8 mouse cellular contexts compared by ENCODE assay signal in the genomic region with DNA sequence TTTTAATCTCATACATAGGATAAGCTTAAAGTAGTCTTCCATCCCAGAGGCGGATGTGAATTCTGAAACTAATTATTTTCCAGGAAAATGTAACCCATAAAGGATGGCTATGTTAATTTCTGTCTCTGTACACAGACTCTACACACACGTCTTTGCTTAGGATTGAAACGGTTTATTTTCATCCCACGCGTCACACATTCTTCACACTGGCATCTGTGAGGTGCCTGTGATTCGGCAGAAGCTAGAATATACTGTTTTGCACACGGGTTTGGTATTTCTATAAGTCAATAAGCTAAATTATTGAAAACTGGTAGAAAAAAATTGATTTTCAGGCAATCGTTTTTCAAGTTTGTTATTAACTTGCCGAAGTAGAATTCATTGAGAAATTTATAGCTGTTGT. TPM values are rescaled to one million over a fixed set of nuclear protein-coding genes. Genes with fewer than 3 reads are reported as not detected.
DNase-seq lines count a peak whose midpoint lies in the region; ATAC-seq lines count a peak whose summit lies in the region.

No protein-coding gene starts in this region.

- ATAC-seq in heart, embryonic 15.5 days (replicated peaks; ENCODE audit: insufficient number of reproducible peaks, insufficient read depth, low FRiP score, low read depth), result no peak
- no peak for ATAC-seq in hindbrain, embryonic 13.5 days (ENCODE audit: low FRiP score)

- no peak for DNase-seq in heart, adult 18-20 months
- DNase-seq in midbrain, embryonic 10.5 days (ENCODE audit: low spot score), result no peak
- DNase-seq in gastrocnemius, postnatal 10 days, result no peak
- DNase-seq in cerebellum, postnatal 4 days (ENCODE audit: low spot score in 2 of 2), result no peak
- DNase-seq in adrenal gland, adult 8-10 months, result no peak

- 43% methylated on average over 9 of the region's 9 CpGs for whole genome bisulfite sequencing in heart, embryonic 15.5 days
- 32% methylated on average over 9 of the region's 9 CpGs for WGBS in hindbrain, embryonic 13.5 days
- WGBS in midbrain, embryonic 10.5 days, result 47% methylated on average over 9 of the region's 9 CpGs

- no peak overlapping the region for H3K9ac ChIP-seq in heart, embryonic 15.5 days
- peak overlapping the region; percentile 98; the same call in 1 of the 2 replicates for H3K9ac ChIP-seq in hindbrain, embryonic 13.5 days

- no peak overlapping the region for H3K27ac ChIP-seq in heart, embryonic 15.5 days
- no peak overlapping the region for H3K27ac ChIP-seq in brown adipose tissue, adult 24 weeks (replicated peaks; ENCODE audit: low read depth, low read length)
- H3K27ac ChIP-seq in hindbrain, embryonic 13.5 days, result peak overlapping the region; percentile 99
- H3K27ac ChIP-seq in midbrain, embryonic 10.5 days (replicated peaks), result peak overlapping the region; percentile 99

- no peaks in the 10 kb centered on the region for H3K27me3 ChIP-seq in heart, embryonic 15.5 days
- no peaks in the 10 kb centered on the region for H3K27me3 ChIP-seq in hindbrain, embryonic 13.5 days
- no peaks in the 10 kb centered on the region for H3K27me3 ChIP-seq in midbrain, embryonic 10.5 days (ENCODE audit: low read depth, poor library complexity, severe bottlenecking)

- H3K9me3 ChIP-seq in heart, embryonic 15.5 days (replicated peaks), result no peaks in the 10 kb centered on the region
- no peaks in the 10 kb centered on the region for H3K9me3 ChIP-seq in hindbrain, embryonic 13.5 days
- 0 out of 2 replicates have a peak, but pooled peaks cover 6% of the 10 kb centered on the region for H3K9me3 ChIP-seq in midbrain, embryonic 10.5 days (replicated peaks)

- H3K4me1 ChIP-seq in heart, embryonic 15.5 days (replicated peaks), result 0 out of 2 replicates have a peak, but pooled peaks cover 3% of the 10 kb centered on the region
- no peaks in the 10 kb centered on the region for H3K4me1 ChIP-seq in brown adipose tissue, adult 24 weeks (ENCODE audit: control insufficient read depth, insufficient read depth, insufficient read length, low read length)
- H3K4me1 ChIP-seq in hindbrain, embryonic 13.5 days (replicated peaks), result peaks cover 16% of the 10 kb centered on the region
- peaks cover 40% of the 10 kb centered on the region for H3K4me1 ChIP-seq in midbrain, embryonic 10.5 days

- no peaks in the 10 kb centered on the region for H3K36me3 ChIP-seq in heart, embryonic 15.5 days
- no peaks in the 10 kb centered on the region for H3K36me3 ChIP-seq in hindbrain, embryonic 13.5 days
- peaks cover 15% of the 10 kb centered on the region for H3K36me3 ChIP-seq in midbrain, embryonic 10.5 days

- peak overlapping the region; percentile 98 for H3K4me2 ChIP-seq in heart, embryonic 15.5 days
- H3K4me2 ChIP-seq in hindbrain, embryonic 13.5 days, result peak overlapping the region; percentile 83

- H3K4me3 ChIP-seq in heart, embryonic 15.5 days, result no peak overlapping the region
- H3K4me3 ChIP-seq in brown adipose tissue, adult 24 weeks (ENCODE audit: insufficient read depth, low read depth, low read length), result peak overlapping the region; percentile 80
- H3K4me3 ChIP-seq in hindbrain, embryonic 13.5 days, result peak overlapping the region; percentile 82
- peak overlapping the region; percentile 91 for H3K4me3 ChIP-seq in midbrain, embryonic 10.5 days

RNA-seq across cellular contexts. Expression of a gene that starts 4.0 kb away (rescaled TPM):
- 1.9 and 2.9 TPM in 2 replicates for polyA plus RNA-seq in heart, embryonic 15.5 days (2015; fragmentation: Nextera tagmentation; extraction: Ambion mirVana)
- 1 to 10 TPM; 2.3 to 2.9 TPM for total RNA-seq in heart, adult 18-20 months (2021)
- polyA plus RNA-seq in brown adipose tissue, adult 24 weeks (2012; ENCODE audit: insufficient read depth, insufficient read length, missing spikeins), result 0.58 and 1.0 TPM in 2 replicates
- polyA plus RNA-seq in hindbrain, embryonic 13.5 days (2015; fragmentation: Nextera tagmentation; extraction: Ambion mirVana), result 8.2 TPM in 2 replicates
- 5.4 and 6.8 TPM in 2 replicates for polyA plus RNA-seq in midbrain, embryonic 10.5 days (2016; fragmentation: Nextera tagmentation; extraction: Ambion mirVana)
- 1 to 10 TPM; 5.2 to 6.6 TPM for total RNA-seq in gastrocnemius, postnatal 10 days (2021)
- 10 to 100 TPM in 2 of 4 experiments, 1 to 10 TPM in 2; 6.2 to 15.8 (median 10.0) TPM for total RNA-seq in adrenal gland, adult 8-10 months (2022)

Comparison
In these comparisons a context has a peak if more than half of its experiments do, and no peak if none do; other contexts are left out.
1. H3K27ac ChIP-seq: peak in hindbrain, embryonic 13.5 days (single experiment) and midbrain, embryonic 10.5 days (single experiment); none in heart, embryonic 15.5 days (single experiment) and brown adipose tissue, adult 24 weeks (single experiment).